Mouse (Mus musculus) heart, embryonic 13.5 days (tissue): ENCODE results near the gene Cfap54. TPM values are rescaled to one million over a fixed set of nuclear protein-coding genes. Genes with fewer than 3 reads are reported as not detected.

Experiments
- ATAC-seq: fragments of 200-750 bp; cut with Nextera tagmentation; 2 replicates; pipeline ENCODE4 v1.8.0; 2017; ENCODE audit warnings: moderate TSS enrichment; ENCODE audit not compliant: insufficient number of reproducible peaks, low FRiP score, low TSS enrichment; ENCODE audit errors: extremely low read depth
- H3K27ac ChIP-seq: fragments of 300-500 bp; sonication (generic); replicated peaks from 2 replicates; pipeline ENCODE4 v1.5.1; 2015; ENCODE audit warnings: moderate library complexity, mild to moderate bottlenecking, inconsistent platforms
- H3K27me3 ChIP-seq: fragments of 300-500 bp; sonication (generic); replicated peaks from 2 replicates; pipeline ENCODE4 v1.6.1; 2015; ENCODE audit warnings: mild to moderate bottlenecking, inconsistent platforms
- H3K36me3 ChIP-seq: fragments of 300-500 bp; sonication (generic); 2 replicates; pipeline ENCODE4 v1.6.1; 2015; ENCODE audit warnings: mild to moderate bottlenecking, inconsistent platforms
- H3K4me1 ChIP-seq: fragments of 300-500 bp; sonication (generic); 2 replicates; pipeline ENCODE4 v1.6.1; 2015; ENCODE audit warnings: inconsistent platforms
- H3K4me2 ChIP-seq: fragments of 300-500 bp; sonication (generic); 2 replicates; pipeline ENCODE4 v1.6.1; 2015; ENCODE audit warnings: inconsistent platforms, mild to moderate bottlenecking, moderate library complexity
- H3K4me3 ChIP-seq: fragments of 300-500 bp; sonication (generic); 2 replicates; pipeline ENCODE4 v1.5.1; 2015; ENCODE audit warnings: moderate library complexity, mild to moderate bottlenecking, inconsistent platforms
- H3K9ac ChIP-seq: fragments of 300-500 bp; sonication (generic); 2 replicates; pipeline ENCODE4 v1.6.1; 2015; ENCODE audit warnings: inconsistent platforms, mild to moderate bottlenecking, moderate library complexity
- H3K9me3 ChIP-seq: fragments of 300-500 bp; sonication (generic); 2 replicates; pipeline ENCODE4 v1.6.1; 2016; ENCODE audit warnings: inconsistent platforms
- WGBS: fragments of 180-500 bp; shearing (Covaris S2); methylation state at CpG from one replicate; pipeline ENCODE4 v1.1.7; 2015; ENCODE audit warnings: mixed read lengths; 5-methylcytosine and 5-hydroxymethylcytosine counted together
- polyA plus RNA-seq: library from polyadenylated mRNA; unstranded; fragments of >200 nt; fragmentation: Nextera tagmentation; extraction: Ambion mirVana; gene quantifications from 2 replicates; pipeline ENCODE4 v1.2.1, GENCODE M21; 2015

Cfap54 gene
- polyA plus RNA-seq, 1 experiment from 2014 or later, result 0.23 TPM

- H3K4me1 ChIP-seq, result peaks cover 5% of the 10 kb centered on the region; the same call in 1 of the 2 replicates
- H3K27ac ChIP-seq, result no peak overlapping the region
- H3K4me2 ChIP-seq, result no peak overlapping the region
- 80% methylated on average over 4 of the region's 4 CpGs for WGBS
- no peaks in the 10 kb centered on the region for H3K27me3 ChIP-seq
- H3K9ac ChIP-seq, result no peak overlapping the region
- ATAC-seq, result no peak
- H3K9me3 ChIP-seq, result 0 out of 2 replicates have a peak, but pooled peaks cover 3% of the 10 kb centered on the region
- H3K4me3 ChIP-seq, result no peak overlapping the region
- no peaks in the 10 kb centered on the region for H3K36me3 ChIP-seq
These were observed 14.4 kb upstream of the Cfap54 start for GRCm38 (mm10) chr10:93095827-93096226.

- no peak overlapping the region for H3K4me3 ChIP-seq
- H3K4me2 ChIP-seq, result no peak overlapping the region
- H3K4me1 ChIP-seq, result peaks cover 5% of the 10 kb centered on the region; the same call in 1 of the 2 replicates
- 0 out of 2 replicates have a peak, but pooled peaks cover 3% of the 10 kb centered on the region for H3K9me3 ChIP-seq
- WGBS, result 62% methylated on average over 7 of the region's 7 CpGs
- H3K36me3 ChIP-seq, result no peaks in the 10 kb centered on the region
- 0 out of 2 replicates have a peak overlapping the region, but pooled peaks have one; percentile 1 for H3K27ac ChIP-seq
- no peaks in the 10 kb centered on the region for H3K27me3 ChIP-seq
- H3K9ac ChIP-seq, result no peak overlapping the region
- no peak for ATAC-seq
These were observed 13.7 kb upstream of the Cfap54 start for GRCm38 (mm10) chr10:93094957-93095580.

- H3K4me2 ChIP-seq, result no peak overlapping the region
- no peak for ATAC-seq
- H3K4me3 ChIP-seq, result no peak overlapping the region
- peaks cover 11% of the 10 kb centered on the region; the same call in 1 of the 2 replicates for H3K4me1 ChIP-seq
- no peak overlapping the region for H3K27ac ChIP-seq
- H3K27me3 ChIP-seq, result no peaks in the 10 kb centered on the region
- no peaks in the 10 kb centered on the region for H3K36me3 ChIP-seq
- no peaks in the 10 kb centered on the region for H3K9me3 ChIP-seq
- WGBS, result 69% methylated on average over 2 of the region's 2 CpGs
- no peak overlapping the region for H3K9ac ChIP-seq
These were observed 10.5 kb upstream of the Cfap54 start for GRCm38 (mm10) chr10:93091928-93092327.

GRCm38 (mm10) chr10:93090241-93090640 lies 8.8 kb upstream of the Cfap54 start:
- Histone ChIP-seq H3K4me1 (peaks cover 11% of the 10 kb centered on the region; the same call in 1 of the 2 replicates), H3K4me3 (no peak overlapping the region), H3K9ac (no peak overlapping the region), H3K27ac (no peak overlapping the region), H3K36me3 (no peaks in the 10 kb centered on the region), H3K9me3 (no peaks in the 10 kb centered on the region), H3K27me3 (no peaks in the 10 kb centered on the region), H3K4me2 (no peak overlapping the region)
- WGBS, result 73% methylated on average over 6 of the region's 6 CpGs
- no peak for ATAC-seq

GRCm38 (mm10) chr10:93088396-93089048 lies 7.1 kb upstream of the Cfap54 start:
- Histone ChIP-seq H3K27ac (no peak overlapping the region), H3K4me3 (no peak overlapping the region), H3K36me3 (no peaks in the 10 kb centered on the region), H3K4me2 (no peak overlapping the region), H3K9me3 (no peaks in the 10 kb centered on the region), H3K4me1 (peaks cover 7% of the 10 kb centered on the region), H3K27me3 (no peaks in the 10 kb centered on the region), H3K9ac (no peak overlapping the region)
- ATAC-seq, result no peak
- whole genome bisulfite sequencing, result 61% methylated on average over 11 of the region's 11 CpGs

- Histone ChIP-seq H3K4me3 (no peak overlapping the region), H3K9me3 (no peaks in the 10 kb centered on the region), H3K4me2 (no peak overlapping the region), H3K9ac (0 out of 2 replicates have a peak overlapping the region, but pooled peaks have one; percentile 1), H3K36me3 (no peaks in the 10 kb centered on the region), H3K4me1 (peaks cover 14% of the 10 kb centered on the region), H3K27me3 (no peaks in the 10 kb centered on the region), H3K27ac (no peak overlapping the region)
- WGBS, result 63% methylated on average over 7 of the region's 7 CpGs
- ATAC-seq, result no peak
These were observed 6.1 kb upstream of the Cfap54 start for GRCm38 (mm10) chr10:93087504-93087903.

- Histone ChIP-seq H3K36me3 (no peaks in the 10 kb centered on the region), H3K27ac (no peak overlapping the region), H3K9me3 (no peaks in the 10 kb centered on the region), H3K4me3 (no peak overlapping the region), H3K9ac (no peak overlapping the region), H3K4me2 (no peak overlapping the region), H3K4me1 (peaks cover 19% of the 10 kb centered on the region), H3K27me3 (no peaks in the 10 kb centered on the region)
- 64% methylated on average over 8 of the region's 8 CpGs for WGBS
- no peak for ATAC-seq
These were observed 2.5 kb upstream of the Cfap54 start for GRCm38 (mm10) chr10:93083963-93084340.

GRCm38 (mm10) chr10:93083198-93083962 lies 2.0 kb upstream of the Cfap54 start:
- ATAC-seq, result no peak
- Histone ChIP-seq H3K36me3 (no peaks in the 10 kb centered on the region), H3K27ac (no peak overlapping the region), H3K9ac (peak overlapping the region; percentile 56), H3K4me2 (peak overlapping the region; percentile 62), H3K4me1 (peaks cover 19% of the 10 kb centered on the region), H3K27me3 (no peaks in the 10 kb centered on the region), H3K9me3 (no peaks in the 10 kb centered on the region), H3K4me3 (peak overlapping the region; percentile 36)
- WGBS, result 13% methylated on average over 17 of the region's 17 CpGs

- H3K4me3 ChIP-seq, result no peak overlapping the region
- H3K36me3 ChIP-seq, result no peaks in the 10 kb centered on the region
- H3K4me2 ChIP-seq, result no peak overlapping the region
- H3K9ac ChIP-seq, result no peak overlapping the region
- H3K4me1 ChIP-seq, result peaks cover 13% of the 10 kb centered on the region
- H3K27ac ChIP-seq, result no peak overlapping the region
- ATAC-seq, result no peak
- WGBS, result 73% methylated on average over 3 of the region's 3 CpGs
- H3K27me3 ChIP-seq, result no peaks in the 10 kb centered on the region
- H3K9me3 ChIP-seq, result no peaks in the 10 kb centered on the region
These were observed 1.9 kb downstream of the Cfap54 start for GRCm38 (mm10) chr10:93079486-93079885.

- Histone ChIP-seq H3K4me3 (no peak overlapping the region), H3K4me2 (no peak overlapping the region), H3K36me3 (no peaks in the 10 kb centered on the region), H3K27ac (no peak overlapping the region), H3K9me3 (no peaks in the 10 kb centered on the region), H3K9ac (no peak overlapping the region), H3K27me3 (no peaks in the 10 kb centered on the region), H3K4me1 (peaks cover 7% of the 10 kb centered on the region)
- WGBS, result 54% methylated on average over 11 of the region's 11 CpGs
- ATAC-seq, result no peak
These were observed 3.4 kb downstream of the Cfap54 start for GRCm38 (mm10) chr10:93077935-93078479.

- H3K4me2 ChIP-seq, result no peak overlapping the region
- no peaks in the 10 kb centered on the region for H3K36me3 ChIP-seq
- H3K27ac ChIP-seq, result no peak overlapping the region
- no peak overlapping the region for H3K4me3 ChIP-seq
- no peaks in the 10 kb centered on the region for H3K27me3 ChIP-seq
- no peak for ATAC-seq
- H3K9me3 ChIP-seq, result no peaks in the 10 kb centered on the region
- peaks cover 4% of the 10 kb centered on the region for H3K4me1 ChIP-seq
- 81% methylated on average over 9 of the region's 9 CpGs for WGBS
- H3K9ac ChIP-seq, result no peak overlapping the region
These were observed 5.0 kb downstream of the Cfap54 start for GRCm38 (mm10) chr10:93076376-93076775.
